Mouse (Mus musculus): ENCODE results near the gene Akr1b3. TPM values are rescaled to one million over a fixed set of nuclear protein-coding genes. Genes with fewer than 3 reads are reported as not detected.
"Not testable (repeated sequence)": the region's sequence is repeated elsewhere in the genome, so short reads cannot be mapped to it uniquely, and the experiment has no call there.

Gene Akr1b3
- total and polyA plus RNA-seq, 2 experiments from 2014 or later: 79.8 to 105 TPM

DNA sequence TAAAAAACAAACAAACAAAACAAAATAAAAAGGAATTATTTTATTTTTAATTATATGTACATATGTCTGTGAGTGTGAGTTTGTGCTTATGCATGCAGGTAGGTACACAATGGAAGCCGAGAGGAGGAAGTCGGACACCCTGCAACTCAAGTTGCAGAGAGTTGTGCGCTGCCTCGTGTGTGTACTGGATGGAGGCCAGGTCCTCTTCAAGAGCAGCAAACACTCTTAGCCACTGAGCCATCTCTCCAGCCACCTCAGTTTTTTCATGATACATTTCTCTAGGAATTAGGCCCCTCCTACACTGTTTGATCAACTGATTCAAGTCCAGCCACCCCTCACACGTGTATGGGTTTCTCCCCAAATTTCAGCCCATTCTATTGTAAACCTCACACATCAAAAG lies 17.4 kb upstream of the Akr1b3 start:
- no peak for ATAC-seq (ENCODE audit: low FRiP score)
- Histone ChIP-seq H3K9me3 (ENCODE audit: low read length) (no peaks in the 10 kb centered on the region), H3K4me3 (ENCODE audit: low read depth, low read length) (no peak overlapping the region), H3K27me3 (ENCODE audit: insufficient read depth, low read length) (no peaks in the 10 kb centered on the region), H3K4me2 (ENCODE audit: low read depth, low read length, poor library complexity, severe bottlenecking) (no peak overlapping the region), H3K9ac (replicated peaks; ENCODE audit: low read length, poor library complexity, severe bottlenecking) (no peak overlapping the region), H3K36me3 (ENCODE audit: insufficient read depth, low read length) (no peaks in the 10 kb centered on the region), H3K4me1 (ENCODE audit: insufficient read depth, low read length) (no peaks in the 10 kb centered on the region), H3K27ac (ENCODE audit: low read depth, low read length) (no peak overlapping the region)
- no peak for TF ChIP-seq CTCF (IDR thresholded peaks at IDR 0.05)
- no peak for DNase-seq (ENCODE audit: low spot score)
- 86% methylated on average over 5 of the region's 5 CpGs for WGBS

DNA sequence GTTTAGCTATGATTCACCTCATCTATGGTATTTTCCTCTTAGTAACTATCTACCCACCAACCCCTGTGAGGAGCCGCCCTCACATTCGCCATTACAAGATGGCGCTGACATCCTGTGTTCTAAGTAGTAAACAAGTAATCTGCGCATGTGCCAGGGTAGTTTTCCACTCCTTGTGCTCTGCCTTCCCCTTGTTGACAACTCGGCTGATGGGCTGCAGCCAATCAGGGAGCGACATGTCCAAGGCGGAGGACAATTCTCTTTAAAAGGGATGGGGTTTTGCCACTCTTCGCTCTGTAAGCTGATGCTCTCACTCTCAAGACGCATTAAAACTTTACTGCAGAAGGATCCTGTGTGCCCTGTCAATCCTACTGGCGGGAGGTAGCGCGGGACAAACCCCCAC lies 14.5 kb upstream of the Akr1b3 start:
- not testable (repeated sequence) for H3K4me2 ChIP-seq (ENCODE audit: low read depth, low read length, poor library complexity, severe bottlenecking); H3K36me3 ChIP-seq (ENCODE audit: insufficient read depth, low read length); H3K9me3 ChIP-seq (ENCODE audit: low read length); H3K27me3 ChIP-seq (ENCODE audit: insufficient read depth, low read length); H3K27ac ChIP-seq (ENCODE audit: low read depth, low read length); H3K4me3 ChIP-seq (ENCODE audit: low read depth, low read length); H3K9ac ChIP-seq (replicated peaks; ENCODE audit: low read length, poor library complexity, severe bottlenecking); H3K4me1 ChIP-seq (ENCODE audit: insufficient read depth, low read length); DNase-seq (ENCODE audit: low spot score); ATAC-seq (ENCODE audit: low FRiP score)
- 87% methylated on average over 12 of the region's 12 CpGs for WGBS

DNA sequence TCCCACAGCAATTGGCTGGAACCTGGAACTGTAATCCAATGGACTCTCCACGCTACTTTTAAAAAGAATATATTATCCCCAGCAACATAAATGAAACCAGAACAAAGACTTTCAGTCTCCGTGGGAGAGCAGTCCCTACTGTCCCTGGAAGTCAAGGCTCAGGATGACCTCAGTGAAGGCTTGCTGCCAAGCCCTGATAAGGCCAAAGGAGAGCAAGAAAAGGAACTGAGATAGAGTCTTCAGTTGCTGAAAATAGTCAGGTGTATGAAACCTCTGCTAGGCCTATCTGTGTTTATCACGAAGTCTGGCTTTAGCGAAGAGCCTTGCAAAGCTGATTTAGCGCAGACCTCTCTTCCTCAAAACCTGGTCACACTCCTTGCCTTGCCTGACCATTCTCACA lies 14.1 kb upstream of the Akr1b3 start:
- H3K4me3 ChIP-seq (ENCODE audit: low read depth, low read length): no peak overlapping the region
- no peaks in the 10 kb centered on the region for H3K27me3 ChIP-seq (ENCODE audit: insufficient read depth, low read length)
- no peak overlapping the region for H3K9ac ChIP-seq (replicated peaks; ENCODE audit: low read length, poor library complexity, severe bottlenecking)
- no peak for DNase-seq (ENCODE audit: low spot score)
- H3K4me1 ChIP-seq (ENCODE audit: insufficient read depth, low read length): no peaks in the 10 kb centered on the region
- ATAC-seq (ENCODE audit: low FRiP score): no peak
- H3K36me3 ChIP-seq (ENCODE audit: insufficient read depth, low read length): no peaks in the 10 kb centered on the region
- no peak overlapping the region for H3K27ac ChIP-seq (ENCODE audit: low read depth, low read length)
- no peak for TF ChIP-seq CTCF (IDR thresholded peaks at IDR 0.05)
- H3K4me2 ChIP-seq (ENCODE audit: low read depth, low read length, poor library complexity, severe bottlenecking): no peak overlapping the region
- H3K9me3 ChIP-seq (ENCODE audit: low read length): no peaks in the 10 kb centered on the region
- WGBS: 82% methylated on average over 5 of the region's 5 CpGs

DNA sequence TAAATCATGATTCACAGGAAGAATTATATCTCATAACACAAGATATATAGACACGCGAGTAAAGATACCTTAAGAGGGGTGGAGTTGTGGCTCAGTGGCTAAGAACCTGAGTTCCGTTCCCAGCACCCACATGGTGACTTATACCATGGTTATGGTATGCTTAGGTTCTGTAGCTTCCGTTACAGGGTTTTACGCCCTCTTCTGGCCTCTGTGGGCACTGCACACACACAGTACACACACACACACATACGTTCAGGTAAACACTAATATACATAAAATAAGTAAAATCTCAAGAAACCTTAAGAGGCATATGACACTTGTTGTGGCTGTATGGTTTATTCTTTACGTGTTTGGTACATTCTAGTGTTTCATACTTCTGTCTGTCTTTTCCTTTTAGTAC lies 4.8 kb upstream of the Akr1b3 start:
- Histone ChIP-seq H3K4me3 (ENCODE audit: low read depth, low read length) (no peak overlapping the region), H3K9me3 (ENCODE audit: low read length) (no peaks in the 10 kb centered on the region), H3K27ac (ENCODE audit: low read depth, low read length) (no peak overlapping the region), H3K27me3 (ENCODE audit: insufficient read depth, low read length) (no peaks in the 10 kb centered on the region), H3K36me3 (ENCODE audit: insufficient read depth, low read length) (no peaks in the 10 kb centered on the region), H3K4me2 (ENCODE audit: low read depth, low read length, poor library complexity, severe bottlenecking) (no peak overlapping the region), H3K9ac (replicated peaks; ENCODE audit: low read length, poor library complexity, severe bottlenecking) (no peak overlapping the region), H3K4me1 (ENCODE audit: insufficient read depth, low read length) (no peaks in the 10 kb centered on the region)
- 97% methylated on average over 7 of the region's 7 CpGs for WGBS
- no peak for DNase-seq (ENCODE audit: low spot score)
- no peak for ATAC-seq (ENCODE audit: low FRiP score)
- no peak for TF ChIP-seq CTCF (IDR thresholded peaks at IDR 0.05)

DNA sequence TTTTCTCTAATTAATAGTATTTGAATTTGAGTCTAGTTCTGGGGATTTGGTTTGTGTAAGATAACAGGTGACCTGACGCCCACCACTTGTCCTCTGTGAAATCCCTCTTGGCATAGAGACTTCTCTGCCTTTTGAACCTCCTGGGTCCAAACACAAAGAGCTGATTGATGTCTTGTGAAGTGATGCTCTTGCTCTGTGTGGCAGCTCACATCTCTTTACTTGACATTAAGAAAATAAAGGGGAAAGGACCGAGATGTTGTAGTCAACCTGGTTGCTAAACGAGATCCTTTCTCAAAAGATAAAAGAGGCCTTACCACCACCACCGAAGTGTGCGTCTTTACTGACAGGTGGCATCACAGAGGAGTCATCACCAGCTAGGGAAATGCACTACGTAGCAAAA lies 1.4 kb upstream of the Akr1b3 start:
- H3K9me3 ChIP-seq (ENCODE audit: low read length): no peaks in the 10 kb centered on the region
- H3K27ac ChIP-seq (ENCODE audit: low read depth, low read length): no peak overlapping the region
- no peak for TF ChIP-seq CTCF (IDR thresholded peaks at IDR 0.05)
- H3K36me3 ChIP-seq (ENCODE audit: insufficient read depth, low read length): no peaks in the 10 kb centered on the region
- ATAC-seq (ENCODE audit: low FRiP score) (no peak), DNase-seq (ENCODE audit: low spot score) (no peak)
- H3K27me3 ChIP-seq (ENCODE audit: insufficient read depth, low read length): no peaks in the 10 kb centered on the region
- no peak overlapping the region for H3K9ac ChIP-seq (replicated peaks; ENCODE audit: low read length, poor library complexity, severe bottlenecking)
- WGBS: 67% methylated on average over 6 of the region's 6 CpGs
- H3K4me1 ChIP-seq (ENCODE audit: insufficient read depth, low read length): 0 out of 2 replicates have a peak, but pooled peaks cover 4% of the 10 kb centered on the region
- no peak overlapping the region for H3K4me3 ChIP-seq (ENCODE audit: low read depth, low read length)
- H3K4me2 ChIP-seq (ENCODE audit: low read depth, low read length, poor library complexity, severe bottlenecking): no peak overlapping the region

DNA sequence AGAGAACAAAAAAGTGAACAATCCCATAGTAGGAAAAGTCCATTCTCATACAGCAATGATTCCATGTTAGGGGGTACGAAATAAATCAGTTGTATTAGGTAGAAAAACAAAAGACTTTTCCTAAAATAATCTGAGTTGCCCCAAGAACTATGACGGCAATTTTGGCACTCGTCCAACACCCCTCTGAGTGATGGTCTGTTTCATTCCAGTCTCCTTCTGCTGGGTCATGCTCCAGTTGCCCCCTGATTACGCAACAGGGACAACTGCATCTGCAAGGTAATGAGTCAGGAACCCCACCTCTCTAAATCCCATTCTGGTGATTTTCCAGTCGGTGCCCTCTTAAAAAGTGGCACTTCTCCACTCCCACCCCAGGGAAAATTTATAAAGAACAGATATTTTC lies 894 bp upstream of the Akr1b3 start:
- Histone ChIP-seq H3K9me3 (ENCODE audit: low read length) (no peaks in the 10 kb centered on the region), H3K36me3 (ENCODE audit: insufficient read depth, low read length) (no peaks in the 10 kb centered on the region), H3K4me3 (ENCODE audit: low read depth, low read length) (no peak overlapping the region), H3K9ac (replicated peaks; ENCODE audit: low read length, poor library complexity, severe bottlenecking) (no peak overlapping the region), H3K27ac (ENCODE audit: low read depth, low read length) (no peak overlapping the region), H3K4me1 (ENCODE audit: insufficient read depth, low read length) (0 out of 2 replicates have a peak, but pooled peaks cover 4% of the 10 kb centered on the region), H3K27me3 (ENCODE audit: insufficient read depth, low read length) (no peaks in the 10 kb centered on the region), H3K4me2 (ENCODE audit: low read depth, low read length, poor library complexity, severe bottlenecking) (no peak overlapping the region)
- DNase-seq (ENCODE audit: low spot score): peak; percentile 14
- WGBS: 59% methylated on average over 5 of the region's 5 CpGs
- no peak for TF ChIP-seq CTCF (IDR thresholded peaks at IDR 0.05)
- no peak for ATAC-seq (ENCODE audit: low FRiP score)
